Mouse (Mus musculus): ENCODE data around the gene Lrrc42. TPM values are rescaled to one million over a fixed set of nuclear protein-coding genes. Genes with fewer than 3 reads are reported as not detected.
A peak's percentile ranks its signal among the peaks of the same experiment; 100 is the strongest.

Gene Lrrc42
- polyA plus RNA-seq, 1 experiment from 2014 or later, result 16.8 TPM

GRCm38 (mm10) chr4:107248061-107248460 lies 5.3 kb downstream of the Lrrc42 start:
- Histone ChIP-seq H3K4me1 (replicated peaks) (peaks cover 44% of the 10 kb centered on the region), H3K9me3 (replicated peaks) (no peaks in the 10 kb centered on the region), H3K9ac (no peak overlapping the region), H3K36me3 (no peaks in the 10 kb centered on the region), H3K4me3 (replicated peaks) (no peak overlapping the region), H3K27ac (no peak overlapping the region), H3K4me2 (no peak overlapping the region), H3K27me3 (no peaks in the 10 kb centered on the region)
- WGBS (ENCODE audit: insufficient replicate concordance), result 74% methylated on average over 3 of the region's 3 CpGs
- DNase-seq (no peak), ATAC-seq (ENCODE audit: low read depth) (no peak)

GRCm38 (mm10) chr4:107247110-107247509 lies 6.2 kb downstream of the Lrrc42 start:
- H3K9ac ChIP-seq, result no peak overlapping the region
- H3K4me3 ChIP-seq (replicated peaks), result no peak overlapping the region
- peaks cover 2% of the 10 kb centered on the region; the same call in 1 of the 2 replicates for H3K36me3 ChIP-seq
- no peak for DNase-seq
- H3K27me3 ChIP-seq, result no peaks in the 10 kb centered on the region
- H3K4me2 ChIP-seq, result no peak overlapping the region
- H3K9me3 ChIP-seq (replicated peaks), result no peaks in the 10 kb centered on the region
- no peak overlapping the region for H3K27ac ChIP-seq
- ATAC-seq (ENCODE audit: low read depth), result no peak
- H3K4me1 ChIP-seq (replicated peaks), result peaks cover 34% of the 10 kb centered on the region
- WGBS (ENCODE audit: insufficient replicate concordance), result 61% methylated on average over 9 of the region's 9 CpGs

GRCm38 (mm10) chr4:107246040-107246439 lies 7.3 kb downstream of the Lrrc42 start:
- H3K4me2 ChIP-seq, result no peak overlapping the region
- H3K9me3 ChIP-seq (replicated peaks), result no peaks in the 10 kb centered on the region
- no peaks in the 10 kb centered on the region for H3K27me3 ChIP-seq
- H3K4me1 ChIP-seq (replicated peaks), result peaks cover 27% of the 10 kb centered on the region
- H3K27ac ChIP-seq, result no peak overlapping the region
- H3K9ac ChIP-seq, result no peak overlapping the region
- no peak overlapping the region for H3K4me3 ChIP-seq (replicated peaks)
- no peak for DNase-seq
- ATAC-seq (ENCODE audit: low read depth), result no peak
- 62% methylated on average over 1 of the region's 1 CpGs for WGBS (ENCODE audit: insufficient replicate concordance)
- H3K36me3 ChIP-seq, result peaks cover 7% of the 10 kb centered on the region; the same call in 1 of the 2 replicates

- ATAC-seq (ENCODE audit: low read depth), result no peak
- 69% methylated on average over 2 of the region's 2 CpGs for WGBS (ENCODE audit: insufficient replicate concordance)
These were observed 8.0 kb downstream of the Lrrc42 start for GRCm38 (mm10) chr4:107245368-107245767.

GRCm38 (mm10) chr4:107243365-107244333 lies 9.7 kb downstream of the Lrrc42 start:
- peaks cover 15% of the 10 kb centered on the region for H3K4me1 ChIP-seq (replicated peaks)
- peaks cover 20% of the 10 kb centered on the region for H3K36me3 ChIP-seq
- H3K4me3 ChIP-seq (replicated peaks), result no peak overlapping the region
- ATAC-seq (ENCODE audit: low read depth) (no peak), DNase-seq (no peak)
- 82% methylated on average over 6 of the region's 6 CpGs for WGBS (ENCODE audit: insufficient replicate concordance)
- no peaks in the 10 kb centered on the region for H3K27me3 ChIP-seq
- H3K9ac ChIP-seq, result no peak overlapping the region
- H3K4me2 ChIP-seq, result no peak overlapping the region
- no peaks in the 10 kb centered on the region for H3K9me3 ChIP-seq (replicated peaks)
- no peak overlapping the region for H3K27ac ChIP-seq

More at GRCm38 (mm10) chr4:107245368-107245767, 8.0 kb downstream of the Lrrc42 start:
- H3K4me1 ChIP-seq (replicated peaks), result peaks cover 25% of the 10 kb centered on the region
- no peaks in the 10 kb centered on the region for H3K9me3 ChIP-seq (replicated peaks)
- no peak for DNase-seq
- H3K4me2 ChIP-seq, result no peak overlapping the region
- peaks cover 12% of the 10 kb centered on the region for H3K36me3 ChIP-seq
- no peak overlapping the region for H3K4me3 ChIP-seq (replicated peaks)
- H3K27me3 ChIP-seq, result no peaks in the 10 kb centered on the region
- no peak overlapping the region for H3K27ac ChIP-seq
- no peak overlapping the region for H3K9ac ChIP-seq

GRCm38 (mm10) chr4:107240196-107240595 lies 13.1 kb downstream of the Lrrc42 start:
- Histone ChIP-seq H3K27me3 (no peaks in the 10 kb centered on the region), H3K9me3 (replicated peaks) (no peaks in the 10 kb centered on the region), H3K4me3 (replicated peaks) (no peak overlapping the region), H3K9ac (no peak overlapping the region), H3K36me3 (peaks cover 31% of the 10 kb centered on the region), H3K27ac (no peak overlapping the region), H3K4me1 (replicated peaks) (0 out of 2 replicates have a peak, but pooled peaks cover 3% of the 10 kb centered on the region), H3K4me2 (no peak overlapping the region)
- 91% methylated on average over 6 of the region's 6 CpGs for WGBS (ENCODE audit: insufficient replicate concordance)
- ATAC-seq (ENCODE audit: low read depth) (no peak), DNase-seq (no peak)

GRCm38 (mm10) chr4:107238253-107238652 lies 15.1 kb downstream of the Lrrc42 start:
- no peak overlapping the region for H3K4me3 ChIP-seq (replicated peaks)
- WGBS (ENCODE audit: insufficient replicate concordance), result 81% methylated on average over 2 of the region's 2 CpGs
- ATAC-seq (ENCODE audit: low read depth) (no peak), DNase-seq (no peak)
- H3K27ac ChIP-seq, result no peak overlapping the region
- H3K4me2 ChIP-seq, result no peak overlapping the region
- H3K9ac ChIP-seq, result no peak overlapping the region
- H3K4me1 ChIP-seq (replicated peaks), result no peaks in the 10 kb centered on the region
- H3K9me3 ChIP-seq (replicated peaks), result no peaks in the 10 kb centered on the region
- H3K36me3 ChIP-seq, result peaks cover 46% of the 10 kb centered on the region
- no peaks in the 10 kb centered on the region for H3K27me3 ChIP-seq

- 72% methylated on average over 3 of the region's 3 CpGs for WGBS (ENCODE audit: insufficient replicate concordance)
- Histone ChIP-seq H3K9me3 (replicated peaks) (no peaks in the 10 kb centered on the region), H3K4me2 (no peak overlapping the region), H3K27ac (no peak overlapping the region), H3K9ac (no peak overlapping the region), H3K27me3 (no peaks in the 10 kb centered on the region), H3K4me1 (replicated peaks) (peaks cover 10% of the 10 kb centered on the region), H3K4me3 (replicated peaks) (no peak overlapping the region), H3K36me3 (peaks cover 39% of the 10 kb centered on the region)
- no peak for ATAC-seq (ENCODE audit: low read depth)
- no peak for DNase-seq
These were observed 21.1 kb downstream of the Lrrc42 start for GRCm38 (mm10) chr4:107232219-107232618.

GRCm38 (mm10) chr4:107226313-107226712 lies 27.0 kb downstream of the Lrrc42 start:
- 35% methylated on average over 2 of the region's 2 CpGs for WGBS (ENCODE audit: insufficient replicate concordance)
- no peaks in the 10 kb centered on the region for H3K27me3 ChIP-seq
- H3K4me3 ChIP-seq (replicated peaks), result no peak overlapping the region
- H3K4me2 ChIP-seq, result no peak overlapping the region
- H3K4me1 ChIP-seq (replicated peaks), result peaks cover 18% of the 10 kb centered on the region
- no peak for DNase-seq
- H3K9me3 ChIP-seq (replicated peaks), result no peaks in the 10 kb centered on the region
- no peak for ATAC-seq (ENCODE audit: low read depth)
- no peaks in the 10 kb centered on the region for H3K36me3 ChIP-seq
- no peak overlapping the region for H3K27ac ChIP-seq
- no peak overlapping the region for H3K9ac ChIP-seq

- Histone ChIP-seq H3K9ac (no peak overlapping the region), H3K27ac (no peak overlapping the region), H3K4me1 (replicated peaks) (peaks cover 36% of the 10 kb centered on the region), H3K9me3 (replicated peaks) (no peaks in the 10 kb centered on the region), H3K4me2 (no peak overlapping the region), H3K36me3 (no peaks in the 10 kb centered on the region), H3K27me3 (no peaks in the 10 kb centered on the region), H3K4me3 (replicated peaks) (no peak overlapping the region)
- no peak for DNase-seq
- ATAC-seq (ENCODE audit: low read depth), result peak; percentile 73
- 60% methylated on average over 11 of the region's 11 CpGs for WGBS (ENCODE audit: insufficient replicate concordance)
These were observed 29.8 kb downstream of the Lrrc42 start for GRCm38 (mm10) chr4:107223225-107224204.

GRCm38 (mm10) chr4:107221524-107221923 lies 31.8 kb downstream of the Lrrc42 start:
- 79% methylated on average over 5 of the region's 5 CpGs for WGBS (ENCODE audit: insufficient replicate concordance)
- Histone ChIP-seq H3K9me3 (replicated peaks) (no peaks in the 10 kb centered on the region), H3K4me1 (replicated peaks) (peaks cover 56% of the 10 kb centered on the region), H3K27me3 (no peaks in the 10 kb centered on the region), H3K9ac (0 out of 2 replicates have a peak overlapping the region, but pooled peaks have one; percentile 3), H3K27ac (no peak overlapping the region; the same call in 1 of the 2 replicates), H3K36me3 (no peaks in the 10 kb centered on the region), H3K4me2 (no peak overlapping the region), H3K4me3 (replicated peaks) (no peak overlapping the region)
- ATAC-seq (ENCODE audit: low read depth), result no peak
- no peak for DNase-seq
